Mouse (Mus musculus): ENCODE measurements around the gene Ccdc124. TPM values are rescaled to one million over a fixed set of nuclear protein-coding genes. Genes with fewer than 3 reads are reported as not detected.

Gene Ccdc124
- polyA plus RNA-seq, 1 experiment from 2014 or later, result 167 TPM

DNA sequence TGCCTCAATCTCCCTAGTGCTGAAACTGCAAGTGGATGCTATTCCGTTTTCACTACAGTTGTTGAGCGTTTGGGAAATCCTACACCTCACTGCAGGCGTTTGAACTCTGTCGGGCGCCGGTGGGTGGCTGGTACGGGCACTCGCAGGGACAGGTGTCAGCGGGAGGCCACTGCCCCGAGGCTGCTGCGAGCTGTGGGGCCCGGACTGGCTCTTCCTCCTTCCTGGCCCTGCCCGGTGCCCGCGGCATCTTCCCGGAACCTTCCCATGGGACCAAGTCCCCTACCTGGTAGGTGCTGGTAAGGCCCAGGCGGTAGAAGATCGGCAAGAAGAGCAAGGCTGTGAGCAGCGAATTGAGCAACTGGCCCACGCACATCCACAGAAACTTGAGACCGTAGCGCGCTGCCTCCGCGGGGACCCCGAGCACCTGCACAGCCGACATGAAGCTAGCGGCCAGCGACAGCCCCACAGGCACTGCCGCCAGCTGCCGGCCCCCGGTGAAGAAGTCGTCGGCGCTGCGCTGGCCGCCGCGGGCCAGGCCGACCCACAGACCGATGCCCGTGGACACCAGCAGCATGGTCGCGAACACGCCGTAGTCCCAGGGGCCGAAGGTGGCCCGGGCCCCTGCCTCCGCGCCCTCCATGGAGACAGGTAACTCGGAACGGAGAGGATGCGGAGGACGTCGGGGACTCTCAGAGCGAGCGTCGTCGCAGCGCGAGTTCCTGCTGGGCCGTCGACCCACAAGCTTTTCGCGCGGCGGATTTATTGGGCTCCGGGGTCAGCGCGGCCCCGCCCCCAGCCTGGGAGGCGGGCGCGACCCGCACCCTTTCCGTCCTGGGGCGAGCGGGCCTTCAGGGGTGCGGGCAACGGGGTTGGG is 18.5 kb upstream of the Ccdc124 start, which contains the start of gene Slc5a5:
TSS of gene Slc5a5 (minus strand) at position 736 of the 874 bp plus-strand sequence.
- H3K36me3 ChIP-seq (ENCODE audit: control insufficient read depth, insufficient read depth), result peaks cover 19% of the 10 kb centered on the region
- H3K27me3 ChIP-seq (replicated peaks; ENCODE audit: control insufficient read depth, insufficient read depth, low read length), result peaks cover 30% of the 10 kb centered on the region
- H3K27ac ChIP-seq (ENCODE audit: low read length), result no peak within 1 kb of the TSS
- no peak for ATAC-seq
- H3K4me3 ChIP-seq (replicated peaks; ENCODE audit: low read length), result no peak within 1 kb of the TSS
- peaks cover 18% of the 10 kb centered on the region for H3K4me1 ChIP-seq (replicated peaks; ENCODE audit: control insufficient read depth, insufficient read depth, low read length)
- H3K4me2 ChIP-seq (ENCODE audit: low read length), result peak within 1 kb of the TSS; percentile 21; the same call in 1 of the 2 replicates
- H3K9ac ChIP-seq (replicated peaks; ENCODE audit: low read depth, low read length), result peak within 1 kb of the TSS; percentile 38
- no peaks in the 10 kb centered on the region for H3K9me3 ChIP-seq (ENCODE audit: control insufficient read depth, low read length)
- 5% methylated on average over 80 of the region's 80 CpGs for WGBS

GRCm38 (mm10) chr8:70891356-70891755 is 17.6 kb upstream of the Ccdc124 start:
- 14% methylated on average over 16 of the region's 21 CpGs for WGBS
- H3K4me2 ChIP-seq (ENCODE audit: low read length), result no peak overlapping the region
- no peak overlapping the region for H3K27ac ChIP-seq (ENCODE audit: low read length)
- no peak overlapping the region for H3K9ac ChIP-seq (replicated peaks; ENCODE audit: low read depth, low read length)
- peaks cover 30% of the 10 kb centered on the region for H3K27me3 ChIP-seq (replicated peaks; ENCODE audit: control insufficient read depth, insufficient read depth, low read length)
- no peak for ATAC-seq
- H3K36me3 ChIP-seq (ENCODE audit: control insufficient read depth, insufficient read depth), result peaks cover 19% of the 10 kb centered on the region
- H3K9me3 ChIP-seq (ENCODE audit: control insufficient read depth, low read length), result no peaks in the 10 kb centered on the region
- H3K4me1 ChIP-seq (replicated peaks; ENCODE audit: control insufficient read depth, insufficient read depth, low read length), result peaks cover 15% of the 10 kb centered on the region
- no peak overlapping the region for H3K4me3 ChIP-seq (replicated peaks; ENCODE audit: low read length)

- ATAC-seq, result no peak
- no peak overlapping the region for H3K9ac ChIP-seq (replicated peaks; ENCODE audit: low read depth, low read length)
- H3K4me1 ChIP-seq (replicated peaks; ENCODE audit: control insufficient read depth, insufficient read depth, low read length), result peaks cover 9% of the 10 kb centered on the region
- H3K9me3 ChIP-seq (ENCODE audit: control insufficient read depth, low read length), result no peaks in the 10 kb centered on the region
- H3K4me2 ChIP-seq (ENCODE audit: low read length), result no peak overlapping the region
- peaks cover 18% of the 10 kb centered on the region for H3K36me3 ChIP-seq (ENCODE audit: control insufficient read depth, insufficient read depth)
- 93% methylated on average over 5 of the region's 5 CpGs for WGBS
- H3K4me3 ChIP-seq (replicated peaks; ENCODE audit: low read length), result no peak overlapping the region
- no peak overlapping the region for H3K27ac ChIP-seq (ENCODE audit: low read length)
- peaks cover 30% of the 10 kb centered on the region for H3K27me3 ChIP-seq (replicated peaks; ENCODE audit: control insufficient read depth, insufficient read depth, low read length)
These were observed 16.9 kb upstream of the Ccdc124 start for GRCm38 (mm10) chr8:70890656-70891055.

- H3K27me3 ChIP-seq (replicated peaks; ENCODE audit: control insufficient read depth, insufficient read depth, low read length), result peaks cover 21% of the 10 kb centered on the region
- peaks cover 5% of the 10 kb centered on the region; the same call in 1 of the 2 replicates for H3K4me1 ChIP-seq (replicated peaks; ENCODE audit: control insufficient read depth, insufficient read depth, low read length)
- H3K36me3 ChIP-seq (ENCODE audit: control insufficient read depth, insufficient read depth), result no peaks in the 10 kb centered on the region
- no peak overlapping the region for H3K9ac ChIP-seq (replicated peaks; ENCODE audit: low read depth, low read length)
- H3K4me2 ChIP-seq (ENCODE audit: low read length), result peak overlapping the region; percentile 20; the same call in 1 of the 2 replicates
- ATAC-seq, result peak; percentile 22; the same call in 1 of the 2 replicates
- no peak overlapping the region for H3K27ac ChIP-seq (ENCODE audit: low read length)
- H3K4me3 ChIP-seq (replicated peaks; ENCODE audit: low read length), result no peak overlapping the region
- 3% methylated on average over 15 of the region's 18 CpGs for WGBS
- no peaks in the 10 kb centered on the region for H3K9me3 ChIP-seq (ENCODE audit: control insufficient read depth, low read length)
These were observed 13.9 kb upstream of the Ccdc124 start for GRCm38 (mm10) chr8:70887669-70888068.

GRCm38 (mm10) chr8:70885612-70886011 is 11.9 kb upstream of the Ccdc124 start:
- ATAC-seq, result no peak
- H3K9me3 ChIP-seq (ENCODE audit: control insufficient read depth, low read length), result no peaks in the 10 kb centered on the region
- H3K36me3 ChIP-seq (ENCODE audit: control insufficient read depth, insufficient read depth), result no peaks in the 10 kb centered on the region
- H3K27ac ChIP-seq (ENCODE audit: low read length), result no peak overlapping the region
- H3K4me2 ChIP-seq (ENCODE audit: low read length), result no peak overlapping the region
- H3K9ac ChIP-seq (replicated peaks; ENCODE audit: low read depth, low read length), result no peak overlapping the region
- no peaks in the 10 kb centered on the region for H3K4me1 ChIP-seq (replicated peaks; ENCODE audit: control insufficient read depth, insufficient read depth, low read length)
- 21% methylated on average over 12 of the region's 12 CpGs for WGBS
- H3K27me3 ChIP-seq (replicated peaks; ENCODE audit: control insufficient read depth, insufficient read depth, low read length), result peaks cover under 1% of the 10 kb centered on the region
- H3K4me3 ChIP-seq (replicated peaks; ENCODE audit: low read length), result no peak overlapping the region

GRCm38 (mm10) chr8:70884683-70885082 is 10.9 kb upstream of the Ccdc124 start:
- ATAC-seq, result no peak
- H3K4me2 ChIP-seq (ENCODE audit: low read length), result no peak overlapping the region

DNA sequence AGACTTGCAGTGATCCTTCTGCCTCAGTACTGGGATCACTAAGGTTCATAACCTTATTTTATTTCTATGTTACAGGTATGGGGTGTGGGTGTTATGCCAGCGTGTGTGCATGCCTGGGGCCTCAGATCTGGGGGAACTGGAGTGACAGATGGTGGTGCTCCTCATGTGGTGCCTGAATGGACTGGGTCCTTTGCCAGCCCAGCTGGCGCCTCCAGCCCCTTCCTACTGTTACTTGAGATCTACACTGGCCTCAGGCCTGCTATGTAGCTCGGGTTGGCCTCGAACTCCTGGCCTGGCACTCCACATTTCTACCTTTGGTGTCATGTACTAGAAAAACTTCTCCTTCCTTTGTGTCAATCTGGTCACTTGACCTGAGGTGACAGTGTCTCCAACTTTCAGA is 10.5 kb upstream of the Ccdc124 start:
- WGBS, result 75% methylated on average over 4 of the region's 4 CpGs
- Histone ChIP-seq H3K27me3 (replicated peaks; ENCODE audit: control insufficient read depth, insufficient read depth, low read length) (no peaks in the 10 kb centered on the region), H3K4me3 (replicated peaks; ENCODE audit: low read length) (no peak overlapping the region), H3K4me2 (ENCODE audit: low read length) (no peak overlapping the region), H3K9me3 (ENCODE audit: control insufficient read depth, low read length) (no peaks in the 10 kb centered on the region), H3K27ac (ENCODE audit: low read length) (no peak overlapping the region), H3K36me3 (ENCODE audit: control insufficient read depth, insufficient read depth) (no peaks in the 10 kb centered on the region), H3K9ac (replicated peaks; ENCODE audit: low read depth, low read length) (no peak overlapping the region), H3K4me1 (replicated peaks; ENCODE audit: control insufficient read depth, insufficient read depth, low read length) (peaks cover 5% of the 10 kb centered on the region)
- ATAC-seq, result no peak

More at GRCm38 (mm10) chr8:70884683-70885082, 10.9 kb upstream of the Ccdc124 start:
- 88% methylated on average over 10 of the region's 10 CpGs for WGBS
- Histone ChIP-seq H3K27me3 (replicated peaks; ENCODE audit: control insufficient read depth, insufficient read depth, low read length) (no peaks in the 10 kb centered on the region), H3K27ac (ENCODE audit: low read length) (no peak overlapping the region), H3K9ac (replicated peaks; ENCODE audit: low read depth, low read length) (no peak overlapping the region), H3K4me3 (replicated peaks; ENCODE audit: low read length) (no peak overlapping the region), H3K36me3 (ENCODE audit: control insufficient read depth, insufficient read depth) (no peaks in the 10 kb centered on the region), H3K4me1 (replicated peaks; ENCODE audit: control insufficient read depth, insufficient read depth, low read length) (peaks cover 5% of the 10 kb centered on the region), H3K9me3 (ENCODE audit: control insufficient read depth, low read length) (no peaks in the 10 kb centered on the region)

DNA sequence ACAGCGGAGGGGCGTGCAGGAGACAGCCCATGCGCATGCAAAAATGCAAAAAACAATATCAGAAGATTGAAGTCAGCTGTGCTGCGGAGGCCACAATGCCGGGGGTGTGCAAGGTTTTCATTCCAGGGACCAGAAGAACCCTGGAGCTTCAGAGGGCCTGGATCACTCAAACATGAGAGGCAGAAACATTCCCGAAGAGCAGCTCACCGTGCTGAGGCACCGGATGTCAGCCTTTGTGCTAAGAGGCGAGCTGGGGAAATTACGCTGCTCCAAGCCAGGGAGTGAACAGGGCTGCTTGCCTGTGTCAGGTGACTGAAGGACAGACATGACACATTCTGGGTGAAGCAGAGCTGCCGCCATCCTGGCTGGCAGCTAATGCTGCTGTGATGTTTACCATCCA is 6.8 kb upstream of the Ccdc124 start:
- no peaks in the 10 kb centered on the region for H3K36me3 ChIP-seq (ENCODE audit: control insufficient read depth, insufficient read depth)
- no peaks in the 10 kb centered on the region for H3K9me3 ChIP-seq (ENCODE audit: control insufficient read depth, low read length)
- H3K4me2 ChIP-seq (ENCODE audit: low read length), result no peak overlapping the region
- 33% methylated on average over 11 of the region's 11 CpGs for WGBS
- no peak overlapping the region for H3K4me3 ChIP-seq (replicated peaks; ENCODE audit: low read length)
- no peak for ATAC-seq
- no peaks in the 10 kb centered on the region for H3K27me3 ChIP-seq (replicated peaks; ENCODE audit: control insufficient read depth, insufficient read depth, low read length)
- H3K9ac ChIP-seq (replicated peaks; ENCODE audit: low read depth, low read length), result no peak overlapping the region
- no peak overlapping the region for H3K27ac ChIP-seq (ENCODE audit: low read length)
- peaks cover 5% of the 10 kb centered on the region for H3K4me1 ChIP-seq (replicated peaks; ENCODE audit: control insufficient read depth, insufficient read depth, low read length)

DNA sequence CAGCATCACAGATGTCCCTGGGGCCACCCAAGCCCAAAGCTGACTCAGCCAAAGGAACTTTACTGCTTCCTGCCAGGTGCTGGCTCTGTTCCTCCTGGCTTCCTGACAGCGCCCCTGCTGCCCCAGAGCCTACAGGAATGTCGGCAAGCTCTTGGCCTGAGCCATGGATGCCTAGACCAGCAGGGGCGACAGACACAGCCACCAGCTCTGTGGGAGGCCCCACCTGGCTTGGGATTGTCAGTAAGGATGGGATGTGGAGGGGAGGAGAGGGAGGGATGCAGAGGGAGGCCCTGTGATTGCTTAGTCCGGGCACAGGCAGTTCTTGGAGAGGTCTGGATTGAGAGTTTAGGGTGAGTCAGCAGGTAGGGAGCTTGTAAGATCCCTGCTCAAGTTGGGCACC is 6.4 kb upstream of the Ccdc124 start:
- H3K4me1 ChIP-seq (replicated peaks; ENCODE audit: control insufficient read depth, insufficient read depth, low read length), result peaks cover 5% of the 10 kb centered on the region
- H3K4me3 ChIP-seq (replicated peaks; ENCODE audit: low read length), result no peak overlapping the region
- 8% methylated on average over 4 of the region's 4 CpGs for WGBS
- no peak overlapping the region for H3K9ac ChIP-seq (replicated peaks; ENCODE audit: low read depth, low read length)
- no peak overlapping the region for H3K4me2 ChIP-seq (ENCODE audit: low read length)
- H3K27ac ChIP-seq (ENCODE audit: low read length), result no peak overlapping the region
- H3K9me3 ChIP-seq (ENCODE audit: control insufficient read depth, low read length), result no peaks in the 10 kb centered on the region
- no peaks in the 10 kb centered on the region for H3K36me3 ChIP-seq (ENCODE audit: control insufficient read depth, insufficient read depth)
- no peaks in the 10 kb centered on the region for H3K27me3 ChIP-seq (replicated peaks; ENCODE audit: control insufficient read depth, insufficient read depth, low read length)
- ATAC-seq, result 0 out of 2 replicates have a peak, but pooled peaks have one; percentile 39

Measured in forebrain, embryonic 16.5 days (tissue).